Mouse (Mus musculus): ENCODE measurements around the gene Anxa11. TPM values are rescaled to one million over a fixed set of nuclear protein-coding genes. Genes with fewer than 3 reads are reported as not detected.
"Not testable (repeated sequence)": the region's sequence is repeated elsewhere in the genome, so short reads cannot be mapped to it uniquely, and the experiment has no call there.

Anxa11 gene
- polyA plus RNA-seq, 1 experiment from 2014 or later, result 38.1 TPM

- no peak overlapping the region for H3K4me3 ChIP-seq (ENCODE audit: low read length)
- no peak overlapping the region for H3K27ac ChIP-seq (ENCODE audit: low read length)
- no peaks in the 10 kb centered on the region for H3K27me3 ChIP-seq (ENCODE audit: control insufficient read depth, insufficient read depth, low read length)
- H3K4me2 ChIP-seq (ENCODE audit: low read depth, low read length), result no peak overlapping the region
- 70% methylated on average over 7 of the region's 7 CpGs for WGBS
- no peak for ATAC-seq (replicated peaks; ENCODE audit: extremely low read depth, insufficient read depth, low FRiP score)
- H3K9ac ChIP-seq (ENCODE audit: low read length), result 0 out of 2 replicates have a peak overlapping the region, but pooled peaks have one; percentile 2
- no peaks in the 10 kb centered on the region for H3K36me3 ChIP-seq (ENCODE audit: control insufficient read depth, insufficient read depth)
- no peaks in the 10 kb centered on the region for H3K9me3 ChIP-seq (replicated peaks; ENCODE audit: control insufficient read depth, low read length)
- H3K4me1 ChIP-seq (ENCODE audit: control insufficient read depth, insufficient read depth, low read length), result no peaks in the 10 kb centered on the region
These were observed 36.1 kb upstream of the Anxa11 start for GRCm38 (mm10) chr14:25805871-25806270.

- no peak for ATAC-seq (replicated peaks; ENCODE audit: extremely low read depth, insufficient read depth, low FRiP score)
- Histone ChIP-seq H3K27ac (ENCODE audit: low read length) (no peak overlapping the region), H3K4me3 (ENCODE audit: low read length) (no peak overlapping the region), H3K4me1 (ENCODE audit: control insufficient read depth, insufficient read depth, low read length) (no peaks in the 10 kb centered on the region), H3K9ac (ENCODE audit: low read length) (no peak overlapping the region), H3K36me3 (ENCODE audit: control insufficient read depth, insufficient read depth) (no peaks in the 10 kb centered on the region), H3K4me2 (ENCODE audit: low read depth, low read length) (no peak overlapping the region), H3K9me3 (replicated peaks; ENCODE audit: control insufficient read depth, low read length) (no peaks in the 10 kb centered on the region), H3K27me3 (ENCODE audit: control insufficient read depth, insufficient read depth, low read length) (no peaks in the 10 kb centered on the region)
- 84% methylated on average over 7 of the region's 7 CpGs for WGBS
These were observed 35.4 kb upstream of the Anxa11 start for GRCm38 (mm10) chr14:25806561-25806960.

GRCm38 (mm10) chr14:25811026-25811425 is 30.9 kb upstream of the Anxa11 start:
- H3K36me3 ChIP-seq (ENCODE audit: control insufficient read depth, insufficient read depth); H3K27me3 ChIP-seq (ENCODE audit: control insufficient read depth, insufficient read depth, low read length); ATAC-seq (replicated peaks; ENCODE audit: extremely low read depth, insufficient read depth, low FRiP score); H3K4me1 ChIP-seq (ENCODE audit: control insufficient read depth, insufficient read depth, low read length); H3K9ac ChIP-seq (ENCODE audit: low read length); H3K9me3 ChIP-seq (replicated peaks; ENCODE audit: control insufficient read depth, low read length); H3K4me3 ChIP-seq (ENCODE audit: low read length); H3K4me2 ChIP-seq (ENCODE audit: low read depth, low read length); H3K27ac ChIP-seq (ENCODE audit: low read length): not testable (repeated sequence)
- WGBS, result 84% methylated on average over 1 of the region's 1 CpGs

- Histone ChIP-seq H3K4me1 (ENCODE audit: control insufficient read depth, insufficient read depth, low read length) (peaks cover 3% of the 10 kb centered on the region; the same call in 1 of the 2 replicates), H3K27me3 (ENCODE audit: control insufficient read depth, insufficient read depth, low read length) (no peaks in the 10 kb centered on the region), H3K4me2 (ENCODE audit: low read depth, low read length) (no peak overlapping the region), H3K36me3 (ENCODE audit: control insufficient read depth, insufficient read depth) (no peaks in the 10 kb centered on the region), H3K27ac (ENCODE audit: low read length) (no peak overlapping the region), H3K9me3 (replicated peaks; ENCODE audit: control insufficient read depth, low read length) (no peaks in the 10 kb centered on the region), H3K9ac (ENCODE audit: low read length) (no peak overlapping the region), H3K4me3 (ENCODE audit: low read length) (no peak overlapping the region)
- ATAC-seq (replicated peaks; ENCODE audit: extremely low read depth, insufficient read depth, low FRiP score), result no peak
These were observed 27.8 kb upstream of the Anxa11 start for GRCm38 (mm10) chr14:25814140-25814539.

GRCm38 (mm10) chr14:25816416-25816815 is 25.5 kb upstream of the Anxa11 start:
- Histone ChIP-seq H3K4me1 (ENCODE audit: control insufficient read depth, insufficient read depth, low read length) (peaks cover 3% of the 10 kb centered on the region; the same call in 1 of the 2 replicates), H3K36me3 (ENCODE audit: control insufficient read depth, insufficient read depth) (no peaks in the 10 kb centered on the region), H3K4me3 (ENCODE audit: low read length) (no peak overlapping the region), H3K9me3 (replicated peaks; ENCODE audit: control insufficient read depth, low read length) (no peaks in the 10 kb centered on the region), H3K4me2 (ENCODE audit: low read depth, low read length) (no peak overlapping the region), H3K27ac (ENCODE audit: low read length) (no peak overlapping the region), H3K9ac (ENCODE audit: low read length) (no peak overlapping the region), H3K27me3 (ENCODE audit: control insufficient read depth, insufficient read depth, low read length) (no peaks in the 10 kb centered on the region)
- whole genome bisulfite sequencing, result 5% methylated on average over 9 of the region's 9 CpGs
- peak; percentile 67; the same call in 1 of the 2 replicates for ATAC-seq (replicated peaks; ENCODE audit: extremely low read depth, insufficient read depth, low FRiP score)

- H3K27ac ChIP-seq (ENCODE audit: low read length), result no peak overlapping the region
- no peak overlapping the region for H3K9ac ChIP-seq (ENCODE audit: low read length)
- no peaks in the 10 kb centered on the region for H3K27me3 ChIP-seq (ENCODE audit: control insufficient read depth, insufficient read depth, low read length)
- no peaks in the 10 kb centered on the region for H3K4me1 ChIP-seq (ENCODE audit: control insufficient read depth, insufficient read depth, low read length)
- H3K4me3 ChIP-seq (ENCODE audit: low read length), result no peak overlapping the region
- no peaks in the 10 kb centered on the region for H3K36me3 ChIP-seq (ENCODE audit: control insufficient read depth, insufficient read depth)
- no peaks in the 10 kb centered on the region for H3K9me3 ChIP-seq (replicated peaks; ENCODE audit: control insufficient read depth, low read length)
- WGBS, result 81% methylated on average over 1 of the region's 1 CpGs
- H3K4me2 ChIP-seq (ENCODE audit: low read depth, low read length), result no peak overlapping the region
- no peak for ATAC-seq (replicated peaks; ENCODE audit: extremely low read depth, insufficient read depth, low FRiP score)
These were observed 19.4 kb upstream of the Anxa11 start for GRCm38 (mm10) chr14:25822584-25822983.

GRCm38 (mm10) chr14:25824995-25825394 is 17.0 kb upstream of the Anxa11 start:
- Histone ChIP-seq H3K36me3 (ENCODE audit: control insufficient read depth, insufficient read depth) (no peaks in the 10 kb centered on the region), H3K4me2 (ENCODE audit: low read depth, low read length) (no peak overlapping the region), H3K9me3 (replicated peaks; ENCODE audit: control insufficient read depth, low read length) (no peaks in the 10 kb centered on the region), H3K4me1 (ENCODE audit: control insufficient read depth, insufficient read depth, low read length) (no peaks in the 10 kb centered on the region), H3K27me3 (ENCODE audit: control insufficient read depth, insufficient read depth, low read length) (no peaks in the 10 kb centered on the region), H3K9ac (ENCODE audit: low read length) (no peak overlapping the region), H3K27ac (ENCODE audit: low read length) (no peak overlapping the region), H3K4me3 (ENCODE audit: low read length) (no peak overlapping the region)
- ATAC-seq (replicated peaks; ENCODE audit: extremely low read depth, insufficient read depth, low FRiP score), result no peak
- 59% methylated on average over 5 of the region's 5 CpGs for WGBS

GRCm38 (mm10) chr14:25825880-25826626 is 15.9 kb upstream of the Anxa11 start:
- no peaks in the 10 kb centered on the region for H3K4me1 ChIP-seq (ENCODE audit: control insufficient read depth, insufficient read depth, low read length)
- H3K9ac ChIP-seq (ENCODE audit: low read length), result no peak overlapping the region
- WGBS, result 83% methylated on average over 11 of the region's 11 CpGs
- H3K4me2 ChIP-seq (ENCODE audit: low read depth, low read length), result no peak overlapping the region
- H3K27me3 ChIP-seq (ENCODE audit: control insufficient read depth, insufficient read depth, low read length), result no peaks in the 10 kb centered on the region
- H3K4me3 ChIP-seq (ENCODE audit: low read length), result no peak overlapping the region
- no peak for ATAC-seq (replicated peaks; ENCODE audit: extremely low read depth, insufficient read depth, low FRiP score)
- no peak overlapping the region for H3K27ac ChIP-seq (ENCODE audit: low read length)
- H3K9me3 ChIP-seq (replicated peaks; ENCODE audit: control insufficient read depth, low read length), result no peaks in the 10 kb centered on the region
- no peaks in the 10 kb centered on the region for H3K36me3 ChIP-seq (ENCODE audit: control insufficient read depth, insufficient read depth)

GRCm38 (mm10) chr14:25826866-25827265 is 15.1 kb upstream of the Anxa11 start:
- H3K27me3 ChIP-seq (ENCODE audit: control insufficient read depth, insufficient read depth, low read length), result no peaks in the 10 kb centered on the region
- WGBS, result 92% methylated on average over 2 of the region's 2 CpGs
- H3K27ac ChIP-seq (ENCODE audit: low read length), result no peak overlapping the region
- no peak for ATAC-seq (replicated peaks; ENCODE audit: extremely low read depth, insufficient read depth, low FRiP score)
- no peak overlapping the region for H3K9ac ChIP-seq (ENCODE audit: low read length)
- H3K4me3 ChIP-seq (ENCODE audit: low read length), result no peak overlapping the region
- H3K36me3 ChIP-seq (ENCODE audit: control insufficient read depth, insufficient read depth), result no peaks in the 10 kb centered on the region
- no peak overlapping the region for H3K4me2 ChIP-seq (ENCODE audit: low read depth, low read length)
- H3K9me3 ChIP-seq (replicated peaks; ENCODE audit: control insufficient read depth, low read length), result no peaks in the 10 kb centered on the region
- H3K4me1 ChIP-seq (ENCODE audit: control insufficient read depth, insufficient read depth, low read length), result peaks cover 2% of the 10 kb centered on the region
